ENCODE assay signal across 18 mouse cellular contexts in the genomic region with DNA sequence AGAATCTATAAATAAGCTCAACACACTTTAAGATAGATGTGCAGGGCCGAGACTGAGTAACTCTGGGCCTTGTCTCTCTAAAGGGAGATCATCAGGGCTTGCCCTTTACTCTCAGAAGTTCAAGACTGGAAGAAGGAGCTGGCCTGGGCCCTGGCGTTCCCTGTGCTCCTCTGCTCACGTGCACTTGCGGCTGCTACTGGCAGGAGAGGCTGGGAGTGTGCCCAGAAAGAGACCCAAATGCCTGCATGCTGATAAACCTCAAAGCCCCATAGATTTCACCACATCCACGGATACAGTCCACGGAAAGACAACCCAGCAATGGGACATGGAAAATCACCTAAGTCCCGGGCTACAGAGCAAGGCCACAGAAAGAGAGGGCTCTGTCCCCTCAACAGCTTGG. TPM values are rescaled to one million over a fixed set of nuclear protein-coding genes. Genes with fewer than 3 reads are reported as not detected.
DNase-seq lines count a peak whose midpoint lies in the region; ATAC-seq lines count a peak whose summit lies in the region.
"Had no signal": no experiment of that assay in that cellular context is flagged by ENCODE, and none has a peak within 500 bp of the region (broad histone marks: within the 10 kb centered on the region; RNA-seq: fewer than 3 reads in every experiment).

No protein-coding gene starts in this region.

- no peaks in the 10 kb centered on the region for H3K36me3 ChIP-seq in heart, embryonic 10.5 days
- H3K36me3 ChIP-seq: embryonic facial prominence, embryonic 13.5 days; intestine, embryonic 15.5 days; limb, embryonic 12.5 days; liver, embryonic 15.5 days had no signal

- no peak overlapping the region for H3K4me3 ChIP-seq in brown adipose tissue, adult 24 weeks (ENCODE audit: insufficient read depth, low read depth, low read length)
- no peak overlapping the region for H3K4me3 ChIP-seq in heart, embryonic 10.5 days
- H3K4me3 ChIP-seq: embryonic facial prominence, embryonic 13.5 days; forebrain, embryonic 13.5 days; intestine, embryonic 15.5 days; limb, embryonic 12.5 days; liver, embryonic 15.5 days had no signal

- peak; percentile 40 for DNase-seq in kidney, adult 18-20 months
- no peak for DNase-seq in kidney, postnatal 36 days
- DNase-seq in heart, embryonic 10.5 days (ENCODE audit: low spot score), result no peak
- peak; percentile 66 to 73 for DNase-seq in heart, postnatal 10 days
- DNase-seq in layer of hippocampus, adult 11-12 months (ENCODE audit: low spot score), result no peak
- DNase-seq: cerebellum, adult 2 months; thymus, postnatal 36 days had no signal

- WGBS in heart, embryonic 10.5 days, result 39% methylated on average over 7 of the region's 7 CpGs

- H3K4me1 ChIP-seq in brown adipose tissue, adult 24 weeks (ENCODE audit: control insufficient read depth, insufficient read depth, insufficient read length, low read length), result peaks cover 29% of the 10 kb centered on the region
- H3K4me1 ChIP-seq in heart, embryonic 10.5 days, result peaks cover 49% of the 10 kb centered on the region
- H3K4me1 ChIP-seq: intestine, embryonic 15.5 days; liver, embryonic 15.5 days had no signal

- ATAC-seq in erythroid progenitor cell, adult 5-6 weeks (replicated peaks; ENCODE audit: low FRiP score, poor library complexity, severe bottlenecking), result no peak
- ATAC-seq: forebrain, embryonic 13.5 days; intestine, embryonic 15.5 days; lung, postnatal 0 days; midbrain, embryonic 16.5 days had no signal

- no peaks in the 10 kb centered on the region for H3K27me3 ChIP-seq in heart, embryonic 10.5 days (ENCODE audit: insufficient read depth, poor library complexity, severe bottlenecking)
- H3K27me3 ChIP-seq: embryonic facial prominence, embryonic 13.5 days; forebrain, embryonic 13.5 days; intestine, embryonic 15.5 days; limb, embryonic 12.5 days; liver, embryonic 15.5 days had no signal

- 0 out of 2 replicates have a peak overlapping the region, but pooled peaks have one; percentile 8 for H3K27ac ChIP-seq in brown adipose tissue, adult 24 weeks (replicated peaks; ENCODE audit: low read depth, low read length)
- peak overlapping the region; percentile 80 for H3K27ac ChIP-seq in heart, embryonic 10.5 days
- H3K27ac ChIP-seq: embryonic facial prominence, embryonic 13.5 days; forebrain, embryonic 13.5 days; hindbrain, embryonic 14.5 days; intestine, embryonic 15.5 days; limb, embryonic 12.5 days; liver, embryonic 15.5 days had no signal

- intact Hi-C loops in heart, postnatal 10 days (cut with DNase I), result no loop called here

- H3K9me3 ChIP-seq in heart, embryonic 10.5 days, result no peaks in the 10 kb centered on the region
- H3K9me3 ChIP-seq: embryonic facial prominence, embryonic 13.5 days; forebrain, embryonic 13.5 days; intestine, embryonic 15.5 days; limb, embryonic 12.5 days; liver, embryonic 15.5 days had no signal

RNA-seq across cellular contexts. Expression of gene Angptl2, which starts 29.4 kb away (rescaled TPM):
- polyA plus RNA-seq in brown adipose tissue, adult 24 weeks (2012; ENCODE audit: insufficient read depth, insufficient read length, missing spikeins), result 32.8 and 34.1 TPM in 2 replicates
- 40.4 and 49.8 TPM in 2 replicates for polyA plus RNA-seq in heart, embryonic 10.5 days (2016; fragmentation: Nextera tagmentation; extraction: Ambion mirVana)
- total RNA-seq in heart, postnatal 10 days (2021), result 100 to 1,000 TPM; 135 to 141 TPM
- total RNA-seq in erythroid progenitor cell, adult 5-6 weeks (2015; ENCODE audit: low replicate concordance), result 1.3 TPM in 1 of 2 replicates, not detected in the other
- 0.13 TPM in 1 of 2 replicates, not detected in the other for total RNA-seq in erythroid progenitor cell, adult 5-6 weeks (2017; ENCODE audit: low replicate concordance)

RNA-seq across cellular contexts. Expression of gene Garnl3, which starts 55.1 kb away (rescaled TPM):
- 3.6 and 17.9 TPM in 2 replicates for polyA plus RNA-seq in brown adipose tissue, adult 24 weeks (2012; ENCODE audit: insufficient read depth, insufficient read length, missing spikeins)
- 10.5 and 13.3 TPM in 2 replicates for polyA plus RNA-seq in heart, embryonic 10.5 days (2016; fragmentation: Nextera tagmentation; extraction: Ambion mirVana)
- total RNA-seq in heart, postnatal 10 days (2021), result 1 to 10 TPM; 9.2 to 9.9 TPM
- not detected in 2 replicates for total RNA-seq in erythroid progenitor cell, adult 5-6 weeks (2015; ENCODE audit: low replicate concordance)
- not detected in 2 replicates for total RNA-seq in erythroid progenitor cell, adult 5-6 weeks (2017; ENCODE audit: low replicate concordance)
- total RNA-seq: granulocyte monocyte progenitor cell, adult 5-6 weeks had no signal

Comparison
In these comparisons a context has a peak if more than half of its experiments do, and no peak if none do; other contexts are left out.
1. DNase-seq: peak in kidney, adult 18-20 months (single experiment) and heart, postnatal 10 days (2 of 2); none in kidney, postnatal 36 days (0 of 2), heart, embryonic 10.5 days (single experiment) and layer of hippocampus, adult 11-12 months (single experiment).
2. RNA of gene Angptl2, which starts 29.4 kb away (total RNA-seq): 135 to 141 TPM in heart, postnatal 10 days; 0.13 to 1.3 TPM in erythroid progenitor cell, adult 5-6 weeks; every median in the first group is over 10 times any median in the second.
3. RNA of gene Garnl3, which starts 55.1 kb away (total RNA-seq): 9.2 to 9.9 TPM in heart, postnatal 10 days; not detected in erythroid progenitor cell, adult 5-6 weeks; every median in the first group is over 10 times any median in the second.